Mouse (Mus musculus): Measurements from ENCODE around the gene St14.
"Not testable (repeated sequence)": the region's sequence is repeated elsewhere in the genome, so short reads cannot be mapped to it uniquely, and the experiment has no call there.

Gene St14

GRCm38 (mm10) chr9:31131205-31131968 lies at the start of gene St14:
Gene St14, minus strand, starts transcription at chr9:31131853.
- DNase-seq (ENCODE audit: low spot score) = peak; percentile 54

- DNase-seq (ENCODE audit: low spot score) = no peak
Observed at GRCm38 (mm10) chr9:31177692-31178091, 46.0 kb upstream of the St14 start.

GRCm38 (mm10) chr9:31176379-31177130 lies 44.9 kb upstream of the St14 start:
- DNase-seq (ENCODE audit: low spot score) = peak; percentile 84

- DNase-seq (ENCODE audit: low spot score) = no peak
Observed at GRCm38 (mm10) chr9:31175978-31176377, 44.3 kb upstream of the St14 start.

- DNase-seq (ENCODE audit: low spot score) = no peak
Observed at GRCm38 (mm10) chr9:31175346-31175745, 43.7 kb upstream of the St14 start.

GRCm38 (mm10) chr9:31168356-31169093 lies 36.9 kb upstream of the St14 start:
- DNase-seq (ENCODE audit: low spot score) = no peak

- DNase-seq (ENCODE audit: low spot score) = no peak
Observed at GRCm38 (mm10) chr9:31167305-31167704, 35.7 kb upstream of the St14 start.

- DNase-seq (ENCODE audit: low spot score) = not testable (repeated sequence)
Observed at GRCm38 (mm10) chr9:31165505-31165904, 33.9 kb upstream of the St14 start.

- no peak for DNase-seq (ENCODE audit: low spot score)
Observed at GRCm38 (mm10) chr9:31163327-31163726, 31.7 kb upstream of the St14 start.

GRCm38 (mm10) chr9:31162911-31163310 lies 31.3 kb upstream of the St14 start:
- no peak for DNase-seq (ENCODE audit: low spot score)

GRCm38 (mm10) chr9:31159910-31160309 lies 28.3 kb upstream of the St14 start:
- DNase-seq (ENCODE audit: low spot score) = no peak

- DNase-seq (ENCODE audit: low spot score) = no peak
Observed at GRCm38 (mm10) chr9:31156594-31156993, 24.9 kb upstream of the St14 start.

- no peak for DNase-seq (ENCODE audit: low spot score)
Observed at GRCm38 (mm10) chr9:31151050-31151449, 19.4 kb upstream of the St14 start.

- no peak for DNase-seq (ENCODE audit: low spot score)
Observed at GRCm38 (mm10) chr9:31148135-31148534, 16.5 kb upstream of the St14 start.

GRCm38 (mm10) chr9:31145272-31145925 lies 13.7 kb upstream of the St14 start:
- no peak for DNase-seq (ENCODE audit: low spot score)

- no peak for DNase-seq (ENCODE audit: low spot score)
Observed at GRCm38 (mm10) chr9:31142924-31143323, 11.3 kb upstream of the St14 start.

GRCm38 (mm10) chr9:31133131-31133530 lies 1.5 kb upstream of the St14 start:
- DNase-seq (ENCODE audit: low spot score) = no peak

GRCm38 (mm10) chr9:31130357-31131204 lies 1.1 kb downstream of the St14 start:
- DNase-seq (ENCODE audit: low spot score) = peak; percentile 12

- DNase-seq (ENCODE audit: low spot score) = no peak
Observed at GRCm38 (mm10) chr9:31129956-31130355, 1.7 kb downstream of the St14 start.

GRCm38 (mm10) chr9:31127876-31128465 lies 3.7 kb downstream of the St14 start:
- no peak for DNase-seq (ENCODE audit: low spot score)

- DNase-seq (ENCODE audit: low spot score) = no peak
Observed at GRCm38 (mm10) chr9:31126079-31126478, 5.6 kb downstream of the St14 start.

Data from ovary, postnatal 36 days (tissue).